Mouse (Mus musculus) liver, postnatal 0 days (tissue): ENCODE data around the gene Glb1l2. TPM values are rescaled to one million over a fixed set of nuclear protein-coding genes. Genes with fewer than 3 reads are reported as not detected.

Experiments used
- ATAC-seq: fragments of 200-750 bp; cut with Nextera tagmentation; 2 replicates; pipeline ENCODE4 v1.8.0; 2017; ENCODE audit warnings: mild to moderate bottlenecking, moderate library complexity
- DNase-seq: peaks from one replicate; pipeline ENCODE4 v3.0.0-alpha.2; 2016
- H3K27ac ChIP-seq: fragments of 300-500 bp; sonication (generic); 2 replicates; pipeline ENCODE4 v1.5.1; 2014; ENCODE audit warnings: antibody characterized with exemption, moderate library complexity, mild to moderate bottlenecking, low read depth
- H3K27me3 ChIP-seq: fragments of 300-500 bp; sonication (generic); 2 replicates; pipeline ENCODE4 v1.6.1; 2014; ENCODE audit warnings: low read length, control low read depth, mixed read lengths; ENCODE audit not compliant: insufficient read depth
- H3K36me3 ChIP-seq: fragments of 300-500 bp; sonication (generic); replicated peaks from 2 replicates; pipeline ENCODE4 v1.6.1; 2014; ENCODE audit warnings: mild to moderate bottlenecking, control low read depth, low read length, moderate library complexity, mixed read lengths; ENCODE audit not compliant: insufficient read depth
- H3K4me1 ChIP-seq: fragments of 300-500 bp; sonication (generic); 2 replicates; pipeline ENCODE4 v1.6.1; 2014; ENCODE audit warnings: antibody characterized with exemption, mild to moderate bottlenecking, control low read depth; ENCODE audit not compliant: insufficient read depth
- H3K4me2 ChIP-seq: fragments of 300-500 bp; sonication (generic); 2 replicates; pipeline ENCODE4 v1.6.1; 2014; ENCODE audit warnings: low read depth, mild to moderate bottlenecking, low read length, moderate library complexity, mixed read lengths
- H3K4me3 ChIP-seq: fragments of 300-500 bp; sonication (generic); 2 replicates; pipeline ENCODE4 v1.5.1; 2014; ENCODE audit warnings: low read depth, low read length
- H3K9ac ChIP-seq: fragments of 300-500 bp; sonication (generic); replicated peaks from 2 replicates; pipeline ENCODE4 v1.6.1; 2014; ENCODE audit warnings: mild to moderate bottlenecking, moderate library complexity
- H3K9me3 ChIP-seq: fragments of 300-500 bp; sonication (generic); 2 replicates; pipeline ENCODE4 v1.6.1; 2016; ENCODE audit warnings: mild to moderate bottlenecking, control low read depth, low read length, mixed read lengths
- CTCF ChIP-seq: sonication (generic); IDR thresholded peaks from 2 replicates; pipeline ENCODE4 v1.5.1; 2016; ENCODE audit warnings: antibody characterized with exemption, low read depth
- EP300 ChIP-seq: IDR thresholded peaks from 2 replicates; pipeline ENCODE4 v1.6.1; 2016; ENCODE audit warnings: antibody characterized with exemption, low read depth, mild to moderate bottlenecking
- WGBS: fragments of 180-500 bp; shearing (Covaris S2); extraction: QIAGEN DNeasy Blood & Tissue Kit; methylation state at CpG from one replicate; pipeline ENCODE4 v1.1.7; 2014; ENCODE audit not compliant: insufficient replicate concordance; 5-methylcytosine and 5-hydroxymethylcytosine counted together
- polyA plus RNA-seq: library from polyadenylated mRNA; unstranded; fragments of >200 nt; fragmentation: Nextera tagmentation; extraction: Ambion mirVana; gene quantifications from 2 replicates; pipeline ENCODE4 v1.2.1, GENCODE M21; 2015

Glb1l2 gene
- polyA plus RNA-seq = 0.06 TPM in 1 of 2 replicates, not detected in the other

- TF ChIP-seq EP300 = no peak
- TF ChIP-seq CTCF = no peak
- 3% methylated on average over 33 of the region's 33 CpGs for WGBS
- Histone ChIP-seq H3K9me3 (no peaks in the 10 kb centered on the region), H3K27ac (no peak within 1 kb of the TSS), H3K4me1 (peaks cover 3% of the 10 kb centered on the region; the same call in 1 of the 2 replicates), H3K4me3 (peak within 1 kb of the TSS; percentile 3; the same call in 1 of the 2 replicates), H3K9ac (no peak within 1 kb of the TSS), H3K36me3 (no peaks in the 10 kb centered on the region), H3K4me2 (peak within 1 kb of the TSS; percentile 53), H3K27me3 (peaks cover 8% of the 10 kb centered on the region; the same call in 1 of the 2 replicates)
- ATAC-seq (peak; percentile 100), DNase-seq (peak; percentile 84)
Measured at GRCm38 (mm10) chr9:26805935-26806666, at the start of gene Glb1l2. TSS of gene Glb1l2 (minus strand) at chr9:26806468.

DNA sequence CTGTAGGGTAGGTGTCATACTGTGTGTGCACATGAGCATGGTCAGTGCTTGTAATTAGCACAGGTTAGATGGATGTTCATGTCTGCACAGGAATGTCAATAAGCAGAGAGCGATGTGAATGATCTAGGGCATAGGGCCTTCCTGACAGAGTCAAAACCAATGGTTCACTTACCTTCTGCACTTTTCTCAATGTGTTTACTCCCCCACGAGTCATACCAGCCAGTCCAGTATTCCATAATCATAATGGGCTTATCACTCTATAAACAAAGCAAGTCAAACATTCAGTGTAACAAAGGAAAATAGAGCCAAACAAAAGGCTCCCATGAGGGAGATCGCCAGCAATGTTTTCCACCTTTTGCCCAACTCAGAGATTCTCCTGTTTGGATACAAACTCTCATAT, 24.8 kb upstream of the Glb1l2 start:
- DNase-seq (no peak), ATAC-seq (no peak)
- WGBS = 59% methylated on average over 3 of the region's 3 CpGs
- Histone ChIP-seq H3K4me3 (no peak overlapping the region), H3K4me1 (no peaks in the 10 kb centered on the region), H3K9me3 (no peaks in the 10 kb centered on the region), H3K27ac (no peak overlapping the region), H3K4me2 (no peak overlapping the region), H3K9ac (no peak overlapping the region), H3K27me3 (no peaks in the 10 kb centered on the region), H3K36me3 (no peaks in the 10 kb centered on the region)
- TF ChIP-seq EP300 = no peak
- TF ChIP-seq CTCF = no peak

GRCm38 (mm10) chr9:26819942-26820341, 13.7 kb upstream of the Glb1l2 start:
- no peaks in the 10 kb centered on the region for H3K36me3 ChIP-seq
- no peaks in the 10 kb centered on the region for H3K27me3 ChIP-seq
- TF ChIP-seq CTCF (no peak), EP300 (no peak)
- no peak for DNase-seq
- no peak overlapping the region for H3K9ac ChIP-seq
- ATAC-seq = no peak
- no peak overlapping the region for H3K4me2 ChIP-seq
- H3K27ac ChIP-seq = no peak overlapping the region
- WGBS = 70% methylated on average over 1 of the region's 1 CpGs
- H3K4me3 ChIP-seq = no peak overlapping the region
- no peaks in the 10 kb centered on the region for H3K4me1 ChIP-seq
- H3K9me3 ChIP-seq = no peaks in the 10 kb centered on the region

- H3K9ac ChIP-seq = no peak overlapping the region
- peaks cover 8% of the 10 kb centered on the region; the same call in 1 of the 2 replicates for H3K27me3 ChIP-seq
- WGBS = 53% methylated on average over 2 of the region's 2 CpGs
- no peak for ATAC-seq
- no peak for DNase-seq
- no peaks in the 10 kb centered on the region for H3K9me3 ChIP-seq
- peaks cover 3% of the 10 kb centered on the region; the same call in 1 of the 2 replicates for H3K4me1 ChIP-seq
- H3K4me2 ChIP-seq = no peak overlapping the region
- H3K4me3 ChIP-seq = no peak overlapping the region
- H3K27ac ChIP-seq = no peak overlapping the region
- H3K36me3 ChIP-seq = no peaks in the 10 kb centered on the region
- no peak for TF ChIP-seq EP300
- TF ChIP-seq CTCF = no peak
Measured at GRCm38 (mm10) chr9:26808735-26809134, 2.5 kb upstream of the Glb1l2 start.

DNA sequence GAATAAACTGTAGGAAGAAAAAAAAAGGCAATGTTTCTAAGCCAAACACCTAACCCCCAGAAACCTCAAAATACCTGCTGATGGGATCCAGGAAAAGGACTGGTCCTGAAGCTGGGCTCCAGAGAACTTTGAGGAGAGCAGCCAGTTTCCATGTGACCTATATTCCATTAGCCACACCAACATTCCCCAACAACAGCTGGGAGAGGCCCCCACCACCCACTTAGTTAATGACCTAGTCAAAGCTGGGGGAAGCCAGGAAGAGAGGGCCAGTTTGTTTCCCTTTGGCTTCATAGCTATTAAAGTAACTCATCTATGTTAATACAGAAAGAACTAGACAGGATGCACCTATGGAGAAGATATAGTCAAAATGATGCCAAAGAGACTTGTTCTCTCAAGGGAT, 1.9 kb downstream of the Glb1l2 start:
- DNase-seq = no peak
- no peak overlapping the region for H3K4me2 ChIP-seq
- ATAC-seq = no peak
- H3K4me1 ChIP-seq = peaks cover 3% of the 10 kb centered on the region; the same call in 1 of the 2 replicates
- H3K36me3 ChIP-seq = no peaks in the 10 kb centered on the region
- peaks cover 8% of the 10 kb centered on the region; the same call in 1 of the 2 replicates for H3K27me3 ChIP-seq
- H3K4me3 ChIP-seq = no peak overlapping the region
- no peaks in the 10 kb centered on the region for H3K9me3 ChIP-seq
- TF ChIP-seq EP300 (no peak), CTCF (no peak)
- no peak overlapping the region for H3K27ac ChIP-seq
- H3K9ac ChIP-seq = no peak overlapping the region

DNA sequence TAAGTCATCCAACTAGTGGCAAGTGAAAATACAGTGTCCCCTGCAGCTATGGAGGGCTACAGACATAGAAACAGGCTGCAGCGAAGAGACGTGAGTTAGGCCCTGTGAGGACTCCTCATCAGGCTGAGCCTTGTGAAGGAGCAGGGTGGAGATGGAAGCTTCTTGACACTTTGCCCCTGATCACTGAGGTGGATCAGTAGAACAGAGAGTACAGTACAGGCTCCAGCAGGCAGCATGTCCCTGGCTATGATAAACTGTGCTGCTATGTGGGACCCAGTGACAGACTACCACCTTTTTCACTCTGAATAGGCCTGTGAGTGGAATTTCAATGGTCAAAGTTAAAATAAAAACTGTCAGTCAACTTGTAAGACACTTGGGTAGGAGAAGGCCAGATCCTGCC, 5.9 kb downstream of the Glb1l2 start:
- TF ChIP-seq CTCF (no peak), EP300 (no peak)
- Histone ChIP-seq H3K27me3 (0 out of 2 replicates have a peak, but pooled peaks cover 4% of the 10 kb centered on the region), H3K9me3 (no peaks in the 10 kb centered on the region), H3K36me3 (no peaks in the 10 kb centered on the region), H3K9ac (no peak overlapping the region), H3K4me1 (no peaks in the 10 kb centered on the region), H3K4me3 (no peak overlapping the region), H3K27ac (no peak overlapping the region), H3K4me2 (no peak overlapping the region)
- DNase-seq (no peak), ATAC-seq (no peak)
- 76% methylated on average over 2 of the region's 2 CpGs for WGBS
